Mouse (Mus musculus) G1E (cell line): ENCODE measurements around the gene Gm20219. TPM values are rescaled to one million over a fixed set of nuclear protein-coding genes. Genes with fewer than 3 reads are reported as not detected.
"Not testable (repeated sequence)": the region's sequence is repeated elsewhere in the genome, so short reads cannot be mapped to it uniquely, and the experiment has no call there.

ENCODE experiments used
- ATAC-seq: 2 replicates; pipeline ENCODE4 v1.8.0; 2016; ENCODE audit warnings: mild to moderate bottlenecking; ENCODE audit not compliant: insufficient number of reproducible peaks, poor library complexity, low FRiP score, severe bottlenecking; ENCODE audit errors: extremely low read depth
- DNase-seq: peaks from one replicate; pipeline ENCODE4 v3.0.0; 2012; ENCODE audit warnings: low spot score
- H3K27me3 ChIP-seq: 2 replicates; pipeline ENCODE4 v1.6.1; 2012; ENCODE audit warnings: mild to moderate bottlenecking, low read length, inconsistent platforms; ENCODE audit not compliant: insufficient read depth
- H3K36me3 ChIP-seq: replicated peaks from 2 replicates; pipeline ENCODE3; 2012; ENCODE audit warnings: mild to moderate bottlenecking, inconsistent platforms
- H3K4me1 ChIP-seq: 2 replicates; pipeline ENCODE4 v1.6.1; 2012; ENCODE audit warnings: low read depth, low read length, inconsistent platforms, mixed read lengths; ENCODE audit not compliant: insufficient read depth
- H3K4me3 ChIP-seq: 2 replicates; pipeline ENCODE4 v1.5.1; 2012; ENCODE audit warnings: low read depth, mild to moderate bottlenecking, inconsistent platforms, low read length, moderate library complexity, mixed read lengths
- H3K9me3 ChIP-seq: replicated peaks from 2 replicates; pipeline ENCODE4 v1.6.1; 2012; ENCODE audit warnings: inconsistent platforms
- CTCF ChIP-seq: IDR thresholded peaks from 2 replicates; pipeline ENCODE4 v1.5.1; 2012; ENCODE audit warnings: low read depth, low read length, inconsistent platforms, mixed read lengths
- GATA1 ChIP-seq: IDR thresholded peaks from 2 replicates; pipeline ENCODE4 v1.6.1; 2012; ENCODE audit warnings: borderline replicate concordance, low read length, inconsistent platforms, mixed read lengths
- GATA2 ChIP-seq: IDR thresholded peaks from 2 replicates; pipeline ENCODE4 v1.6.1; 2012; ENCODE audit warnings: low read depth, low read length, inconsistent platforms, borderline replicate concordance
- POLR2AphosphoS5 ChIP-seq: IDR thresholded peaks from 2 replicates; pipeline ENCODE4 v1.6.1; 2012; ENCODE audit warnings: low read depth, low read length, inconsistent platforms; ENCODE audit not compliant: insufficient replicate concordance
- TAL1 ChIP-seq: conservative IDR thresholded peaks from 2 replicates; pipeline ENCODE4 v1.6.1; 2012; ENCODE audit warnings: low read depth, low read length, inconsistent platforms, mixed read lengths
- polyA plus RNA-seq: library from polyadenylated mRNA; stranded (reverse); fragments of >175 nt; gene quantifications from 2 replicates; pipeline ENCODE4 v1.2.3, GENCODE M21; 2012
- total RNA-seq, 2 experiments: library from RNA; stranded (forward) in 1 of 2; stranded (reverse) in 1 of 2; fragments of 200-1000 nt in 1 of 2; fragments of >200 nt in 1 of 2; fragmentation: Nextera tagmentation in 1 of 2; gene quantifications; 2 replicates each; pipeline ENCODE4 v1.2.3; 2014 to 2017

The Gm20219 gene
- total and polyA plus RNA-seq, 3 experiments = 0.38 to 4.4 (median 1.0) TPM

- no peak for TF ChIP-seq TAL1
- no peak for TF ChIP-seq GATA2
- no peak for TF ChIP-seq POLR2AphosphoS5
- no peak for TF ChIP-seq GATA1
- no peak for TF ChIP-seq CTCF
- ATAC-seq (no peak), DNase-seq (no peak)
- Histone ChIP-seq H3K36me3 (no peaks in the 10 kb centered on the region), H3K4me3 (no peak overlapping the region), H3K4me1 (peaks cover 15% of the 10 kb centered on the region), H3K9me3 (peaks cover 16% of the 10 kb centered on the region), H3K27me3 (peaks cover 32% of the 10 kb centered on the region)
Observed at GRCm38 (mm10) chr17:56502526-56502925, 51.7 kb downstream of the Gm20219 start.

- not testable (repeated sequence) for H3K36me3 ChIP-seq, H3K4me1 ChIP-seq, ATAC-seq, DNase-seq, H3K4me3 ChIP-seq
- H3K27me3 ChIP-seq = peaks cover 33% of the 10 kb centered on the region
- peaks cover 17% of the 10 kb centered on the region for H3K9me3 ChIP-seq
Observed at GRCm38 (mm10) chr17:56501635-56502400, 52.4 kb downstream of the Gm20219 start.

Other genes starting within 250 kb of the Gm20219 start
- 28.3 and 35.1 TPM in 2 replicates for gene Kdm4b, start 228.3 kb downstream of the Gm20219 start, total RNA-seq (2014; fragmentation: Nextera tagmentation)
- 21.5 and 24.6 TPM in 2 replicates for gene Kdm4b, start 228.3 kb downstream of the Gm20219 start, total RNA-seq (2017)
- gene Kdm4b, start 228.3 kb downstream of the Gm20219 start, polyA plus RNA-seq = 31.1 and 32.3 TPM in 2 replicates
- gene Ptprs, start 77.9 kb downstream of the Gm20219 start, total RNA-seq (2014; fragmentation: Nextera tagmentation) = 70.5 and 77.2 TPM in 2 replicates
- 16.4 and 16.7 TPM in 2 replicates for gene Ptprs, start 77.9 kb downstream of the Gm20219 start, total RNA-seq (2017)
- gene Ptprs, start 77.9 kb downstream of the Gm20219 start, polyA plus RNA-seq = 83.6 and 90.8 TPM in 2 replicates
- not detected in 2 replicates for gene Znrf4, start 42.0 kb downstream of the Gm20219 start, total RNA-seq (2014; fragmentation: Nextera tagmentation)
- 0.17 TPM in 1 of 2 replicates, not detected in the other for gene Znrf4, start 42.0 kb downstream of the Gm20219 start, total RNA-seq (2017)
- not detected in 2 replicates for gene Znrf4, start 42.0 kb downstream of the Gm20219 start, polyA plus RNA-seq
- gene Safb2, start 30.2 kb upstream of the Gm20219 start, total RNA-seq (2014; fragmentation: Nextera tagmentation) = 111 and 194 TPM in 2 replicates
- gene Safb2, start 30.2 kb upstream of the Gm20219 start, total RNA-seq (2017) = 55.2 and 78.2 TPM in 2 replicates
- 209 and 224 TPM in 2 replicates for gene Safb2, start 30.2 kb upstream of the Gm20219 start, polyA plus RNA-seq
- 67.0 and 76.5 TPM in 2 replicates for gene Safb, start 30.4 kb upstream of the Gm20219 start, total RNA-seq (2014; fragmentation: Nextera tagmentation)
- gene Safb, start 30.4 kb upstream of the Gm20219 start, total RNA-seq (2017) = 85.0 and 121 TPM in 2 replicates
- 151 and 154 TPM in 2 replicates for gene Safb, start 30.4 kb upstream of the Gm20219 start, polyA plus RNA-seq
- gene 2410015M20Rik, start 55.4 kb upstream of the Gm20219 start, total RNA-seq (2014; fragmentation: Nextera tagmentation) = 42.8 and 61.4 TPM in 2 replicates
- 101 and 133 TPM in 2 replicates for gene 2410015M20Rik, start 55.4 kb upstream of the Gm20219 start, total RNA-seq (2017)
- gene 2410015M20Rik, start 55.4 kb upstream of the Gm20219 start, polyA plus RNA-seq = 278 and 377 TPM in 2 replicates
- gene Rpl36, start 59.0 kb upstream of the Gm20219 start, total RNA-seq (2014; fragmentation: Nextera tagmentation) = 1,715 and 1,885 TPM in 2 replicates
- gene Rpl36, start 59.0 kb upstream of the Gm20219 start, total RNA-seq (2017) = 2,574 and 3,073 TPM in 2 replicates
- gene Rpl36, start 59.0 kb upstream of the Gm20219 start, polyA plus RNA-seq = 9,624 and 13,197 TPM in 2 replicates
- gene Lonp1, start 72.5 kb upstream of the Gm20219 start, total RNA-seq (2014; fragmentation: Nextera tagmentation) = 67.8 and 74.4 TPM in 2 replicates
- 101 and 103 TPM in 2 replicates for gene Lonp1, start 72.5 kb upstream of the Gm20219 start, total RNA-seq (2017)
- gene Lonp1, start 72.5 kb upstream of the Gm20219 start, polyA plus RNA-seq = 174 and 182 TPM in 2 replicates
- not detected in 2 replicates for gene Catsperd, start 73.8 kb upstream of the Gm20219 start, total RNA-seq (2014; fragmentation: Nextera tagmentation)
- gene Catsperd, start 73.8 kb upstream of the Gm20219 start, total RNA-seq (2017) = 0.17 TPM in 1 of 2 replicates, not detected in the other
- gene Catsperd, start 73.8 kb upstream of the Gm20219 start, polyA plus RNA-seq = not detected in 2 replicates
- gene Ranbp3, start 118.9 kb upstream of the Gm20219 start, total RNA-seq (2014; fragmentation: Nextera tagmentation) = 39.4 and 54.7 TPM in 2 replicates
- gene Ranbp3, start 118.9 kb upstream of the Gm20219 start, total RNA-seq (2017) = 70.5 and 83.3 TPM in 2 replicates
- gene Ranbp3, start 118.9 kb upstream of the Gm20219 start, polyA plus RNA-seq = 142 and 143 TPM in 2 replicates
- 60.5 and 74.9 TPM in 2 replicates for gene Ndufa11, start 163.4 kb upstream of the Gm20219 start, total RNA-seq (2014; fragmentation: Nextera tagmentation)
- gene Ndufa11, start 163.4 kb upstream of the Gm20219 start, total RNA-seq (2017) = 186 and 247 TPM in 2 replicates
- 270 and 319 TPM in 2 replicates for gene Ndufa11, start 163.4 kb upstream of the Gm20219 start, polyA plus RNA-seq
- gene Vmac, start 163.6 kb upstream of the Gm20219 start, total RNA-seq (2014; fragmentation: Nextera tagmentation) = 32.0 and 46.9 TPM in 2 replicates
- 9.4 and 10.3 TPM in 2 replicates for gene Vmac, start 163.6 kb upstream of the Gm20219 start, total RNA-seq (2017)
- gene Vmac, start 163.6 kb upstream of the Gm20219 start, polyA plus RNA-seq = 12.9 and 16.3 TPM in 2 replicates
- not detected in 2 replicates for gene Nrtn, start 203.1 kb upstream of the Gm20219 start, total RNA-seq (2014; fragmentation: Nextera tagmentation)
- gene Nrtn, start 203.1 kb upstream of the Gm20219 start, total RNA-seq (2017) = not detected in 2 replicates
- not detected in 2 replicates for gene Nrtn, start 203.1 kb upstream of the Gm20219 start, polyA plus RNA-seq
- 8.7 and 12.0 TPM in 2 replicates for gene Dus3l, start 210.4 kb upstream of the Gm20219 start, total RNA-seq (2014; fragmentation: Nextera tagmentation)
- 12.4 and 15.0 TPM in 2 replicates for gene Dus3l, start 210.4 kb upstream of the Gm20219 start, total RNA-seq (2017)
- gene Dus3l, start 210.4 kb upstream of the Gm20219 start, polyA plus RNA-seq = 52.5 and 57.1 TPM in 2 replicates
- gene Prr22, start 215.9 kb upstream of the Gm20219 start, total RNA-seq (2014; fragmentation: Nextera tagmentation) = not detected in 2 replicates
- gene Prr22, start 215.9 kb upstream of the Gm20219 start, total RNA-seq (2017) = 0.17 and 0.22 TPM in 2 replicates
- 3.5 and 5.0 TPM in 2 replicates for gene Prr22, start 215.9 kb upstream of the Gm20219 start, polyA plus RNA-seq